Mouse (Mus musculus): ENCODE data around the gene Wdr90.

Wdr90 gene

GRCm38 (mm10) chr17:25831451-25832281 lies 29.6 kb downstream of the Wdr90 start:
- peak in 1 of 2 experiments; percentile 43 for DNase-seq (ENCODE audit: low spot score in 2 of 2)

- DNase-seq (ENCODE audit: low spot score in 2 of 2), result no peak
These were observed 30.4 kb downstream of the Wdr90 start for GRCm38 (mm10) chr17:25830806-25831431.

- DNase-seq (ENCODE audit: low spot score in 2 of 2), result no peak
These were observed 31.0 kb downstream of the Wdr90 start for GRCm38 (mm10) chr17:25830200-25830753.

GRCm38 (mm10) chr17:25829558-25830017 lies 31.7 kb downstream of the Wdr90 start:
- no peak for DNase-seq (ENCODE audit: low spot score in 2 of 2)

- peak; percentile 68 to 77 for DNase-seq (ENCODE audit: low spot score in 2 of 2)
These were observed 32.4 kb downstream of the Wdr90 start, which contains the start of gene Jmjd8 for GRCm38 (mm10) chr17:25828712-25829557. Gene Jmjd8 (plus strand): TSS chr17:25828867.

- no peak for DNase-seq (ENCODE audit: low spot score in 2 of 2)
These were observed 33.1 kb downstream of the Wdr90 start for GRCm38 (mm10) chr17:25828223-25828594.

- DNase-seq (ENCODE audit: low spot score in 2 of 2), result no peak
These were observed 33.6 kb downstream of the Wdr90 start for GRCm38 (mm10) chr17:25827546-25828222.

GRCm38 (mm10) chr17:25827011-25827410 lies 34.3 kb downstream of the Wdr90 start:
- DNase-seq (ENCODE audit: low spot score in 2 of 2), result no peak

- no peak for DNase-seq (ENCODE audit: low spot score in 2 of 2)
These were observed 35.2 kb downstream of the Wdr90 start for GRCm38 (mm10) chr17:25825984-25826570.

- no peak for DNase-seq (ENCODE audit: low spot score in 2 of 2)
These were observed 36.0 kb downstream of the Wdr90 start for GRCm38 (mm10) chr17:25825311-25825710.

- DNase-seq (ENCODE audit: low spot score in 2 of 2), result no peak
These were observed 36.7 kb downstream of the Wdr90 start for GRCm38 (mm10) chr17:25824362-25825142.

GRCm38 (mm10) chr17:25823452-25823851 lies 37.8 kb downstream of the Wdr90 start, which contains the start of gene Wdr24:
Gene Wdr24 (plus strand): TSS chr17:25823627.
- DNase-seq (ENCODE audit: low spot score in 2 of 2), result peak; percentile 61 to 79

GRCm38 (mm10) chr17:25818851-25819780 lies 42.2 kb downstream of the Wdr90 start:
- peak in 1 of 2 experiments; percentile 22 for DNase-seq (ENCODE audit: low spot score in 2 of 2)

- no peak for DNase-seq (ENCODE audit: low spot score in 2 of 2)
These were observed 43.6 kb downstream of the Wdr90 start for GRCm38 (mm10) chr17:25817662-25818061.

- peak in 1 of 2 experiments; percentile 66 for DNase-seq (ENCODE audit: low spot score in 2 of 2)
These were observed 47.8 kb downstream of the Wdr90 start for GRCm38 (mm10) chr17:25813471-25813870.

GRCm38 (mm10) chr17:25810890-25811289 lies 50.4 kb downstream of the Wdr90 start:
- DNase-seq (ENCODE audit: low spot score in 2 of 2), result no peak

GRCm38 (mm10) chr17:25809606-25810340 lies 51.5 kb downstream of the Wdr90 start:
- peak in 1 of 2 experiments; percentile 38 for DNase-seq (ENCODE audit: low spot score in 2 of 2)
